Mouse (Mus musculus): ENCODE data around the gene Ifna13.

- TF ChIP-seq POLR2A (IDR thresholded peaks at IDR 0.05; ENCODE audit: low read depth, low read length), result no peak
- TF ChIP-seq CTCF (IDR thresholded peaks at IDR 0.05; ENCODE audit: extremely low read depth, insufficient read length, insufficient replicate concordance, low read depth, low read length), result no peak
Measured at GRCm38 (mm10) chr4:88683812-88684211, 39.6 kb upstream of the Ifna13 start, which contains the start of gene Ifna2.

Data from small intestine, adult 2 months (tissue).